Mouse (Mus musculus): ENCODE data around the gene Cep131.
A peak's percentile ranks its signal among the peaks of the same experiment; 100 is the strongest.

Gene Cep131

GRCm38 (mm10) chr11:120086702-120087152 is at the start of gene Cep131:
Gene Cep131 (minus strand): TSS chr11:120086827.
- peak; percentile 98 for DNase-seq

GRCm38 (mm10) chr11:120136195-120136594 is 49.6 kb upstream of the Cep131 start:
- no peak for DNase-seq

- DNase-seq = no peak
Observed at GRCm38 (mm10) chr11:120134847-120135530, 48.4 kb upstream of the Cep131 start.

- no peak for DNase-seq
Observed at GRCm38 (mm10) chr11:120134148-120134547, 47.5 kb upstream of the Cep131 start.

- no peak for DNase-seq
Observed at GRCm38 (mm10) chr11:120129281-120129680, 42.7 kb upstream of the Cep131 start.

- DNase-seq = no peak
Observed at GRCm38 (mm10) chr11:120126845-120127244, 40.2 kb upstream of the Cep131 start.

- no peak for DNase-seq
Observed at GRCm38 (mm10) chr11:120122126-120122525, 35.5 kb upstream of the Cep131 start.

GRCm38 (mm10) chr11:120120642-120121420 is 34.2 kb upstream of the Cep131 start:
- peak; percentile 78 for DNase-seq

- DNase-seq = no peak
Observed at GRCm38 (mm10) chr11:120119936-120120541, 33.4 kb upstream of the Cep131 start.

- DNase-seq = no peak
Observed at GRCm38 (mm10) chr11:120119108-120119507, 32.5 kb upstream of the Cep131 start.

- no peak for DNase-seq
Observed at GRCm38 (mm10) chr11:120117626-120118025, 31.0 kb upstream of the Cep131 start.

GRCm38 (mm10) chr11:120114488-120115215 is 28.0 kb upstream of the Cep131 start:
- no peak for DNase-seq

GRCm38 (mm10) chr11:120112136-120112535 is 25.5 kb upstream of the Cep131 start:
- DNase-seq = no peak

GRCm38 (mm10) chr11:120111033-120111432 is 24.4 kb upstream of the Cep131 start:
- DNase-seq = no peak

GRCm38 (mm10) chr11:120110554-120110953 is 23.9 kb upstream of the Cep131 start:
- no peak for DNase-seq

GRCm38 (mm10) chr11:120109558-120110210 is 23.1 kb upstream of the Cep131 start:
- no peak for DNase-seq

GRCm38 (mm10) chr11:120107796-120108195 is 21.2 kb upstream of the Cep131 start:
- DNase-seq = no peak

- DNase-seq = no peak
Observed at GRCm38 (mm10) chr11:120107026-120107425, 20.4 kb upstream of the Cep131 start.

GRCm38 (mm10) chr11:120103431-120103997 is 16.9 kb upstream of the Cep131 start:
- DNase-seq = no peak

- DNase-seq = peak; percentile 68
Observed at GRCm38 (mm10) chr11:120101036-120101435, 14.4 kb upstream of the Cep131 start.

GRCm38 (mm10) chr11:120098588-120099511 is 12.2 kb upstream of the Cep131 start, which contains the start of the genes Tepsin and Ndufaf8:
Gene Tepsin (minus strand): TSS chr11:120098731.
Gene Ndufaf8 (plus strand): TSS chr11:120098928.
- DNase-seq = peak; percentile 99
